Mouse (Mus musculus): ENCODE results near the gene March5.
"Not testable (repeated sequence)": the region's sequence is repeated elsewhere in the genome, so short reads cannot be mapped to it uniquely, and the experiment has no call there.

Gene March5

GRCm38 (mm10) chr19:37207303-37208175 is at the start of gene March5:
Gene March5 (plus strand): TSS chr19:37207543.
- peak; percentile 83 to 88 for DNase-seq

GRCm38 (mm10) chr19:37172096-37172495 is 35.2 kb upstream of the March5 start:
- no peak for DNase-seq

GRCm38 (mm10) chr19:37172566-37173130 is 34.7 kb upstream of the March5 start:
- DNase-seq = no peak

GRCm38 (mm10) chr19:37173331-37174115 is 33.8 kb upstream of the March5 start:
- DNase-seq = no peak

GRCm38 (mm10) chr19:37174116-37174715 is 33.1 kb upstream of the March5 start:
- DNase-seq = peak; percentile 3

GRCm38 (mm10) chr19:37174716-37175435 is 32.5 kb upstream of the March5 start:
- peak; percentile 10 to 15 for DNase-seq

- no peak for DNase-seq
Measured at GRCm38 (mm10) chr19:37175436-37175805, 31.9 kb upstream of the March5 start.

GRCm38 (mm10) chr19:37175919-37176318 is 31.4 kb upstream of the March5 start:
- no peak for DNase-seq

- no peak for DNase-seq
Measured at GRCm38 (mm10) chr19:37176879-37177462, 30.4 kb upstream of the March5 start.

- DNase-seq = no peak
Measured at GRCm38 (mm10) chr19:37177819-37178708, 29.3 kb upstream of the March5 start.

GRCm38 (mm10) chr19:37188366-37188948 is 18.9 kb upstream of the March5 start:
- no peak for DNase-seq

GRCm38 (mm10) chr19:37192475-37193058 is 14.8 kb upstream of the March5 start:
- no peak for DNase-seq

- no peak for DNase-seq
Measured at GRCm38 (mm10) chr19:37198165-37198880, 9.0 kb upstream of the March5 start.

GRCm38 (mm10) chr19:37199889-37200288 is 7.5 kb upstream of the March5 start:
- no peak for DNase-seq

GRCm38 (mm10) chr19:37203371-37203770 is 4.0 kb upstream of the March5 start:
- no peak for DNase-seq

- DNase-seq = not testable (repeated sequence)
Measured at GRCm38 (mm10) chr19:37205155-37205554, 2.2 kb upstream of the March5 start.

- DNase-seq = peak in 1 of 2 experiments; percentile 3
Measured at GRCm38 (mm10) chr19:37206641-37207302, 571 bp upstream of the March5 start.

- peak; percentile 14 to 17 for DNase-seq
Measured at GRCm38 (mm10) chr19:37208176-37208755, 923 bp downstream of the March5 start, which contains the start of gene Cpeb3. Gene Cpeb3 (minus strand): TSS chr19:37208601.

Data from thymus, postnatal 36 days (tissue).